Mouse (Mus musculus): ENCODE measurements around the gene Gm27021.
A peak's percentile ranks its signal among the peaks of the same experiment; 100 is the strongest.

Gene Gm27021

DNA sequence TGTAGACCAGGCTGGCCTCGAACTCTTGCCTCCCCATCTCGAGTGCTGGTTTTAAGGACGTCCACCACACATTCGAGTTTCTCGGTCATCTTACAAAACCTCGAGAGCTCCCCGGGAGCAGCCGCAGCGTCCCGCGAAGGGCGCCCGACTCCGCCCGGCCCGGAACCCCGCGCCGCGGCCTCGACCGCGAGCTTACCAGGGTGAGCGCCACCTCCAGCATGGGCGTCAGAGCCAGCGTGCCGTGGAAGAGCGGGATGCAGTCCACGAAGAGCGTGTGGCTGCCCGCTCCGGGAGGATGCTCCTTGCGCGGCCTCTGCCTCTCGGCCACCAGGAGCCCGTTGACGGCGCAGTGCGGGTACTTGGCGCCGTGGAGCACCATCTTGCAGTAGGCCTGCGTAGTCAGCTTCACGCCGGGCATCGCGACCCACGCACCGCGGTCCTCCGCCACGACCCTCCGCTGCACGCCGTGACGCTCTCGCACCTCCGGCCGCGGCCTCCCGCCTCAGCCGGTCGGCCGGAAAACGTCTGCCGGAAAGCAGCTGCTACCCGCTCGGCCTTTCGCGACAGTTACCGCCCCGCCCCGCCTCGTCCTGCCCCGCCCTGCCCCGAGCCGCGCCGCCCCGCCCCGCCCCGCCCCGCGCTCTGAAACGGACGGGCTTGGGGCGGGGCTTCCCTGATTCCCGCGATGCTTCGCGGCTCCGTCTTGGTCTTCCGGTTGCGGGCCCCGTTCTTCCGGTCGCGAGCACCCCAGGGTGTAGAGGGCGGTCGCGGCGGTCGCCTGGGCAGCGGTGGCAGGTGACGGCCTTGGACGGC is at the start of gene Gm27021, which contains the start of gene Cox4i1:
TSS of gene Gm27021 (minus strand) at position 519 of the 813 bp plus-strand sequence.
TSS of gene Cox4i1 (plus strand) at position 662 of the 813 bp plus-strand sequence.
- DNase-seq (ENCODE audit: low spot score in 2 of 2) = peak; percentile 86 to 89

DNA sequence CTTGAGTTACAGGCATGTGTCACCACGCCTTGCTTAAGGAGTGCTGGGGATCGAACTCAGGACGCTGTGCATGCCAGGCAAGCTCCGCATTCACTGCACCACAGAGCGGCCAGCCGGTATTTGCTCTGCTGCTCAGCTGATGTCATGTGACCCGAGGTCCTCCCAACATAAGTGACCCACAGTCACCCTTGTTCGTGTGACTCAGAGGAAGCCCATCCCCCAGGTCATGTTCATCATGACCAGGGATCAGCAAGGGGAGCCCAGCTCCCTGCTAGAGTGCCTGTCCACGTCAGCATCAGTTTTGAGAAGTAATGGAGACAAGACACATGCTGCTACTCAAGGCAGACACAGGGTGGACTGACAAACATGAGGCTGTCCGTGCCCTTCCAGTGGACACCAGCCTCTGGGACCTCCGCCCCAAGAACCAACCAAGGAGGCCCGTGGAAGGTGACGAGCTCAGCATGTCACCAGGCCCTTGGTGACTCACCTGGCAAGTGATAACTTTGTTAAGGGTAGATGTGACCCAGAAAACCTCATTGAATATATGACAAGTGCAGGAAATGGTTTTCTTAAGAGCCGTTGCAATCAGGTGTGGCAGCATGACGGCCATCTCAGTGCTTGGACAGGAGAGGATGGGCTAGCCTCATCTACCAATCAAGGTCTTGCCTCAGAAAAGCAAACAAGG is 48.3 kb upstream of the Gm27021 start:
- DNase-seq (ENCODE audit: low spot score in 2 of 2) = no peak

DNA sequence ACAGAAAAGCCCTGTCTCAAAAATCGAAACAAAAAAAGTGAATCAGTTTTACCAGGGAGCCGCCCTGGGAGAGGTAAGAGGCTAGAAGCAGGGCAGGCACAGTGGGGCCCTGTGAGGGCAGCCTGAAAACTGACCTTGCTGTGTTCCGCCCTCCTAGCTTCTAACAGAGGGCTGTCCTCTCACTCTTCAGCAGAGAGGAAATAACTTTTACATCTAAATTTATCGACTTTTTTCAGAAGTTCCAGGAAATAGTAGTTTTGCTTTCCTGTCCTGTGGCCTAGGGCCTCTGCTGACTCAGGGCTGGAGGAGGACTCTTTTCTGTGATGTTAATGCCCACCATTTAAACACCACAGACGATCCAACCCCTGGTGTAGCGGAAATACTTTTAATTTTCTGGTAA is 47.3 kb upstream of the Gm27021 start:
- no peak for DNase-seq (ENCODE audit: low spot score in 2 of 2)

DNA sequence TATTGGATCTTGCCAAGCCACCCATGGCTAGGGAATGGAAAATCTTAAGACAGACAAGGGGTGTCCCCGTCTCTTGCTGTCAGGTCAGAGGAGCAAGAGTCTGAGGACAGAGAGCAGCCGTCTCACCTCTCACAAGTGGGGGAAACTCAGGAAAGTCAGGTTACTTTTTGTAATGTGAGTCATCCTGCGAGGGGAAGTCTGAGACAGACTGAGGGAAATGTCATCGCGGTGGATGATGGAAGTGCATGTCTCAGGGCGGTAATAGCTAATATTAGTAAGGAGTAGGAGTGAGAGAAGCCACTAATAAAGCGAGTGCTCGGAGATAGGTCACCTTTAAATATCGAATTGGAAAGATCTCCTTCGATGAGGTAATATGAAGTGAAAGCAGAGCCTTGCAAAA is 41.3 kb upstream of the Gm27021 start:
- DNase-seq (ENCODE audit: low spot score in 2 of 2) = no peak

DNA sequence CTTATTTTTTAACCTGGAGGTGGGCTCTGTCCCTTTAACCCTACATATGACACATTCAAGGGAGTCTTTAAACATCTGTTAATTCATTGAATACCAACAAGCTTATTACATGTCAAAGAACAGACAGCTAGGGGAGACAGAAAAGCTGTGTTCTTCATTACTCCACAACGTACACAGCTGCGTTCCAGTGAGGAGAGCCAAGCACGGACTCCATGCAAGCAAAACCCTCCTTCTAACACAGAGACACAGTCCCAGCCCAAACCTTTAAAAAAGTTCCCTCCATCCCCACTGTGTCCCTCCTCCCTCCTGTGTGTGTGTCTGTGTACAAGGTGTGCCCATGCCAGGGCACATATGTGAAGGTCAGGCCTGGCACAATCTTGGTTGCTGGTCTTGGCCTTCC is 38.3 kb upstream of the Gm27021 start:
- no peak for DNase-seq (ENCODE audit: low spot score in 2 of 2)

DNA sequence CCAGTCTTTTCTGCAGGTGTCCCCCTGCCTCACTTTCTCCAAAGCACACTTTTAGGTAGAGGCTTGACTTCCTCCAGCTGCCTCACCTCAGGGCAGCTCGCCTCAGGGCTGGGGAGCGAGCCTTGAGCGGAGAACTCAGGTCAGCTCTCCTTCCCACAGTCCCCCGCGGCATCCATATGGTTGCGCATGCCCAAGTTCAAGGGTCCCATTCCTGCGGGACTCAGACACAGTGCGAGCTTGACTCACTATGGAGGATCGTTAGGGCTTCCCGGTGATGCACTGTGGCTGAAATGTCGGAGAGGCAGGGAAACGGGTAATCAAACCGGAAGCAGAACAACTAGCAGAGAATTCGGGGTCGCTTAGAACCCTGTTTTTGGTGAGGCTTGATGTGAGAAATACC is 37.3 kb upstream of the Gm27021 start:
- DNase-seq (ENCODE audit: low spot score in 2 of 2) = no peak

DNA sequence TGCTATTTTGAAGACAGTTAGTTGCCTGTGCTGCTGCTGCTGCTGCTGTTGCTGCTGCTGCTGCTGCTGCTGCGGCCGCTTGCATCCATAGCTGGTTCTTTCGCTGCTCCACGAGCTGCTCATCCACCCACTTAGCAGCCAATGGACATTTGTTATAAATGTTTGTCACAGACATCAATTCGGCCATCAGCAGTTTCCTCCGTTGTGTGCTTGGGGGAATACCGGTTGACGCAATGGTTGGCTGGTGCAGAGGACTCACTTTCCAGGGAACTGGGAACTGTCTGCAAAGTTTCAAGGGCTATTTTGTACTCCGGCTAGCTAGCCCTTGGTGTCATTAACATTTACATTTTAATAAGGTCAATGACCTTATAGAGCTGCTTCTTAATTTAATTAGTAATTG is 36.3 kb upstream of the Gm27021 start:
- DNase-seq (ENCODE audit: low spot score in 2 of 2) = no peak

DNA sequence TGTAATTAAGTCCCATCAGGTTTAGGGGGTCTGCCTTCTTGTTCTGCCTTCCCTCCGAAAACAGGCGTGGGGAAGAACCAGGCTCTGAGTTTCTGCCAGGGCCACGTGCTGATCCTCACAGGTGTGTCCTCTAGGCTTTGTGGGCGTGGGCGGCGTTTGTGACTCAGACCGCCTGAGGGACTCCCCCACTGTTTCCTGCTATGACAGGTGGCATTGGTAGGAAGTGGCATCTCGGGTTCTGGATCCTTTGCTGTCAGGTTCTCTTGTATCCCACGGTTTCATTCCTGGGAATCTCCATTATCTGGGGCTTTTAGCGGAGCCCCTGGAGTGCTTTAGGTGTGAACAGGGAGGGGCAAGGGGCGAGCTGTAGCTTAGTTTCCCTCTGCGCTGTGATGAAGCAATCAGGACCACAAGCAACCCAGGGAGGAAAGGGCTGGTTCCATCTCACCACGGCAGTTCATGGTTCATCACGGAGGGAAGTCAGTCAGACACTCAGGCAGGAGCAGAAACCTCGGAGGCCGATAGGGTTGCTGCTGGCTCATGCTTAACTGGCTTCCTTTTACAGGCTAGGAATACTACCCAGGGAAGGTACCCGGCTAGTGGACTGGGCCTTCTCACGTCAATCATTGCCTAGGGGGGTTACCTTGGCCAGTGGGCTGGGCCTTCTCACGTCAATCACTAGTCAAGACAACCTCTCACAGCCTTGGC is 34.0 kb upstream of the Gm27021 start:
- DNase-seq (ENCODE audit: low spot score in 2 of 2) = peak; percentile 47 to 49

DNA sequence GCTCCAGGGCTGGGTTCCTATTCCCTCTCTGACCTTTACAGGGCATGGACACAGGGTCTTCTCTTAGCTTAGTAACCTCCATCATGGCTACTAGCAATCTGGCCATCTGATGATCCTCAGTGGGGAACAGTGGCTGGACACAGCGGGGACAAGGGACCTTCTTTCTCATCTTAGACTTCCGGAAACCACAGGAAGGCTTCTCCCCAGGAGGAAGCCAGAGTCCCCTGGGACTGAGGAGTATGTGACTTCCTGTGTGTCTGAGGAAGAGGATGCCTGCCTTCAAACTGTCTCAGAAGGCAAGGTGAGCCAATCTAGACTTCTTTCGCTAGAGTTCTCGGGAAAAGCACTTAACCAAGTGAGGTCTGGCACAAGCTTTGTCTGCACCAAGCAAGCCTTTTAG is 32.2 kb upstream of the Gm27021 start:
- DNase-seq (ENCODE audit: low spot score in 2 of 2) = no peak

DNA sequence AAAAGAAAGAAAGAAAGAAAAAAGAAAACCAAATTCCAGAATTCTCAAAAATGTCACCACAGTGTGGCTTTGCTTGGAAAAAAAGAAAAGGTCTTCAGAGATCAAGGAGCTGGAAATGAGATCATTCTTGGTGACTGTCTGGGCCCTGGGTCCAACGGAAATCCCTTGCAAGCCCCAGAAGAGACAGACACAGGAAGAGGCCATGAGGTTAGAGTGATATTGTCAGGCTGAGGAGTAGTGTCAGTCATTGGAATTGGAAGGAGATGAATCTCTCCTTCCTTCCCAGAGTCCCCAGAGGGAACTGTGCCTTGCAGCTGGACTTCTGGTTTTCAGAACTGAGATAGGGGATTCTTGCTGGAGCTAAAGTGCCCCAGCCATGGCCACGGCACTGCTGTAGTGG is 31.7 kb upstream of the Gm27021 start:
- no peak for DNase-seq (ENCODE audit: low spot score in 2 of 2)

DNA sequence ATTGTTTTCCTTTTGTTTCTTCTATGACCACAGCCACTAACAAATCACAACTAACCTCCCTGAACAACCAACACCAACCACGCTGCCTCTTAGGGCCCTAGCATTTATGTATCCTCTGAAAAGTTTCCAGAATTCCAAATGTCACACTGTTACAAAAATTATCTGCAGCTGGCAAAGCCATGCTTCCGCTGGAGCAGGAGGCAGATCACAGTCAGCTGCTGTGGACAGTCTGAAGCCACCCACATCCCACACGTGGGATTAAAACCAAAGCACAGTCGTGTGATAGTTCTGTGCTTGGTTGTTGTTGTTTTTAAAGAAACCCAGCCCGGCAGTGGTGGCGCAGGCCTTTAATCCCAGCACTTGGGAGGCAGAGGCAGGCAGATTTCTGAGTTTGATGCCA is 31.2 kb upstream of the Gm27021 start:
- DNase-seq (ENCODE audit: low spot score in 2 of 2) = no peak

DNA sequence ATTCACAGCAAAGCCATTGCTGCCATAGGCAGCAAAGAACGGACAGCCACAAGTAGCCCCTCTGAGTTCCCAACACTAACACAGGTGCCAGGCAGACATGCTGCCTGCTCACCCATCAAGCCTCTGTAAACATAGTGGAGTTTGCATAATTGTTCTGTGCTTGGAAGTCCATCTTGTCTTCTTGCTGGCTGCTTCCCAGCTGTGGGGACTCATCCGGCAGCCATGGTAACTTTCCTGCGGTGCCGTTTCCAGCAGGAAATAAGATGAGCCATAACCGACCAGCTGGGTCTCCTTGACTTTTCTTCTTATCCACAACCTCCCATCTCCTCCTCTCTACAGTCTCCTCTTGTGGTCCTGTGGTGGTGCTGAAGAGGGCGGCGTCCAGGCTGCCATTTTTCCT is 30.5 kb upstream of the Gm27021 start:
- no peak for DNase-seq (ENCODE audit: low spot score in 2 of 2)

DNA sequence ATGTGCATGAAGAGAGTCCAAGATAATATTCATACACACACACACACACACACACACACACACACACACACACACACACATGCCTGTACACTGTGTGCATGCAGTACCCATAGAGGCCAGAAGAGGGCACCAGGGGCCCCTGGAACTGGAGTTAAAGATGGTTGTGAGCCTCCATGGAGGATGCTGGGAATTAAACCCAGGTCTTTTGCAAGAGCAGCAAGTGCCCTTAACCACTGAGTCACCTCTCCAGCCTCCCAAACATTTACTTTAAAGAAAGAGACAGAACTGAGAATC is 30.0 kb upstream of the Gm27021 start:
- no peak for DNase-seq (ENCODE audit: low spot score in 2 of 2)

DNA sequence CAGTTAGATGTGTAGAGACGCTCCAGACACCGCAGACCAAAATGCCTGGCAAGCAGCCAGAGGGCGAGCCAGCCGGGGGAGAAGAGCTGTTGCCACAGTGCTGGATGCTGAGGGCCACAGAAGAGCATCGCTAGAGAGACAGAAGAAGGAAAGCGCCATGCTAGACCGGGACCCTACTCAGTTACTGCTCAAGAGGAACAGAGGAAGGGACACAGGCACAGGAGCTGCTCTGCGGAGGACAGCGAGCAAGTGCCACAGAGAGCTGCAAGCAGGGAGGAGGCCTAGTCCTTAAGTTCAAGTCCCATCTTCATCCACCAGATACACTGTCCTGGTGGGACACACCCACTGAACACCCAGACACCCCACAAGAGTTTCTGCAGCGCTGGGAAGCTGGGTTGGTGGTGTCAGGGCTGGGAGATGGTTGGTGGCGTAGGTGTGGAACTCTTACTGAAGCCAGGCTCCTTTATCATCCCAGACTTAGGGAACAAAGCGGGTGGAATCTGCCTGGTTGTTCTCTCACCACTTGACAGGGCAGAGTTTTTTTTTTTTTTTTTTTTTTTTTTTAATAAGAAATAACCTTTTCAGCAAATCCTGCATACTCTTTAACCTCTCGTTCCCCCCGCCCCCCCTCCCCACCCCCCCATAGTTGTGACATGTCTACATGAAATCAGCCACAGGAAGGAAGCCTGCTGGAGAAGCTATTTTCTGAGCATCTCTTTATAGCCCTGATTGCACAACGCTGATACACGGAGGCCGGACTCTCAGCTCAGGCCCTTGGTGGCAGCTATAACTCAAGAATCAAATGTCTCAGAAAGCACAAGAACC is 29.5 kb upstream of the Gm27021 start:
- no peak for DNase-seq (ENCODE audit: low spot score in 2 of 2)

DNA sequence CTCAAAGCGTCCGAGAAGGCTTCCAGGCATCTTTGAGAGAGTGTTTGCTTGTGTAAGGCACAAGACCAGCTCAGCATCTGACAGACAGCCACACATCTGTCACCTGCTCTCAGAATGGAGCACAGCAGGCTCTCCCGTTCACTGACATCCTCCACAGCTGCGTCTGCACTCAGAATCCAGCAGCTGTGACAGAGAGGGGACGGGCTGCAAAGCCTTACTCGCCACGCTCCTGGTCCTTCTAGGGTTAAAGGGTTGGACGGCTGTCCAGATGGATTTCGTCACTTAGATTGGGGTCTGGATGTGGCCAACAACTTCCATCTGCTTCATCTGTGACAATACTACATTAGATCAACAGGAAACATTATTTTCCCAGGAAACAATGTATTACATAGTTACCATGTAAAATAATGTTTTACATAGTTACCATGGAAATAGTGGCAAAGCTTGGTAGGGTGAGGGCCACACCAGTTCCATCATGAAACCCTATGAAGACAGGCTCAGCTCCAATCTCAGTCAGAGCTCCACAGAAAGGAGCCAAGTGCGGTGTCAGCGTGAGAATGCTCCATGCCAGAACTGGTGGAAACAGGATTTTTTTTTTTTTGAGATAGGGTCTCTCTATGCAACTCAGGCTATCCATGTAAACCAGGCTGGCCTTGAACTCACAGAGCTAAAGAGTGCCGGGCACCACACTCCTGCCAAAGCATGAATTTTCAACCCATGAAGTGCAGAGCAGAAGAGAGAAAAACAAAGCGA is 28.7 kb upstream of the Gm27021 start:
- no peak for DNase-seq (ENCODE audit: low spot score in 2 of 2)

DNA sequence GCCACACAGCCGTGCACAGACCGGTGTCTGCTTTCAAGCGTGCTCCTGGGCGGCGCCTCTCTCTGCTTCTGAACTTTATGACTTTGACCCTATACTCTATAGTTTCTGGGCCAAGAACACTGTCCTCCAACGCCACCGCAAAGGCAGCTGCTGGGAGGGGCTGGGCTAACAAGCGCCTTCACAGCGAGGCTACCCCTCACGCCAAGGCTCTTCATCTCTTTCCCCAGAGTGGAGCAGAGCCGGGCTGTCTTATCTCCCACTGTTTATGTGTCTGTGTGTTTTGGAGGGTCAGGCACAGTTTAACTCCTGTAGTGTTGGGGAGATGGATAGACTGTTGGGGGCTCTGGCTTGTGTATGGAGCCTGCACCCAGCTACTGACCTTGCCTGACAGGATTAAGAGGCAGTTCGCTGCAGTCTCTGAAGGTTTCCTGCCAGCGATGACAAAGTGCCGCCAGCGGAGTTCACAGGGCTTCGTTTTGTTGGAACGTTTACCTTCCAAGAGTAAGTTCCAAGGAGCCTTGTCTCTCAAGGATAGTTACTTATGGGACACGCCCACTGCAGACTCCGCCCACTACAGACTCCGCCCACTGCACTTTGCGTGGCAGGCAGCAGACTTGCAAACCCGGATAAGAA is 26.1 kb upstream of the Gm27021 start:
- DNase-seq (ENCODE audit: low spot score in 2 of 2) = no peak

DNA sequence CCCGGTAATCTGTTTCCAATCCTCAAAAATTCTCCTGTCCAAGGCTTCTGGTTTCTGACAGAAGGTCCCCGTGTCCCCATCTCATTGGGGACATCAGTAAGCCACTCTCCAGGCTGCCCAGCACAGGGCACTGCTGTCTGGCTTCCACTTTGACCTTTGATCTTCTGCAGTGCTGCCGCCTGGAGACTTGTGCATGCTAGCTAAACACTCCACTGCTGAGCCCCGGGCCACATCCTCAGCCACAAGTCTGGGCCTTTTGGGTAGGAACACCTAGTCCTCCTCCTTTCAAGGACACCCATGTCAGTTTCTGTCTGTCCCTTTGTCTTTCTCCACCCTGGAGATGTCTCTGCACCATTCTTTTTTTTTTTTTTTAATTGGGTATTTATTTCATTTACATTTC is 25.1 kb upstream of the Gm27021 start:
- no peak for DNase-seq (ENCODE audit: low spot score in 2 of 2)

DNA sequence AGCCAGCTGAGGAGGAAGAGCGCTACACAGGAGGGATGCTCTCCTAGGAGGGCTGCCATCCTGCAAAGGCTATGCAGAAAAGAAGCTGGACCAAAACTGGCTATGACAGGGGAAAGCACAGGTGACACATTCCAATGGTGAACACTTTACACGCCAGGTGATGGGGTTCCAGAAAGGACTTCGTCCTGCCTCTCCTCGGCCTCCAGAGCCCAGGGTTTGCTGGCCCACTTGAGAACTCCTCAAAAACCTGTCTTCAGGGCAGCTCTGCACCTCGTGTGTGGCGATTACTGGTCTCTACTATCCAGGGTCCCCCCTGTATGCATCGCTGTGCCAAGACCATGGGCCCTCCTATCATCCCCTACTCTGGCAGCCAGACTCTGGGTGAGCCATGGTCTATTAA is 20.6 kb upstream of the Gm27021 start:
- no peak for DNase-seq (ENCODE audit: low spot score in 2 of 2)

DNA sequence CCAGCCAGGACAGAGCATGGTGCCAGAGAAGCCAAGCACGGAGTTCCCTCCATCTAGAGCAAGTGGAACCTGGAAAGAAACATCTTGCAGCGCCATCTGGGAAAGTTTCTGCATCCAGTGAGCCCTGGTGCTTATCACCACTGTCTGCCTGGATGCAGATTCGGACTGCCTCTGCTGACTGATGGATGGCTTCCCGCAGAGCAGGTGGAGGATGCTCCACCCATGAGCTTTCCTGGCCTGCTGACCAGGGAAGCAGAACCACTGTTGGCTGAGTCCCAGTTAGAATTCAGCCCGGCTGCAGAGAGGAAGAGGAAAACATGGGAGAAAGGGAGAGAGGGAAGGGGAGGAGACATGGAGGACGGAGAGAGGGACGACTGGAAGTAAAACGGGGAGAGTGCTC is 19.9 kb upstream of the Gm27021 start:
- DNase-seq (ENCODE audit: low spot score in 2 of 2) = no peak

DNA sequence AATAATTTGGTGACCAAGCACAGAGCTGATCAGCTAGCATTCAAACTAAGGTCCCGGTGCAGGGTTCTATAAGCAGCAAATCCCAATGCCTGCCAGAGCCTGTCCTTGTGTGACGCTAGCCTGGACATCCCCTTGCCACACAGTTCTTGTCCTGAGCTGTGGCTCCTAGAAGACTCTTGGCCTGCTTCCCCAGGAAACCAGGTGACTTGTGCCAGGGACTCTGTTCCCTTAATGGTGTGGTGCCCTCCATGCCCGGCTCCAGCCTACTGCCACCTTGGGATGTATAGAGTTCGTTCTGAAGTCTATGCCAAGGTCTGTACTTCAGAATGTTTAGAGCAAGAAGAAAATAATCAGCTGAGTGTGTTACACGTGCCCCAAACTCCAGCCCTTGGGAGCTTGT is 18.7 kb upstream of the Gm27021 start:
- no peak for DNase-seq (ENCODE audit: low spot score in 2 of 2)

DNA sequence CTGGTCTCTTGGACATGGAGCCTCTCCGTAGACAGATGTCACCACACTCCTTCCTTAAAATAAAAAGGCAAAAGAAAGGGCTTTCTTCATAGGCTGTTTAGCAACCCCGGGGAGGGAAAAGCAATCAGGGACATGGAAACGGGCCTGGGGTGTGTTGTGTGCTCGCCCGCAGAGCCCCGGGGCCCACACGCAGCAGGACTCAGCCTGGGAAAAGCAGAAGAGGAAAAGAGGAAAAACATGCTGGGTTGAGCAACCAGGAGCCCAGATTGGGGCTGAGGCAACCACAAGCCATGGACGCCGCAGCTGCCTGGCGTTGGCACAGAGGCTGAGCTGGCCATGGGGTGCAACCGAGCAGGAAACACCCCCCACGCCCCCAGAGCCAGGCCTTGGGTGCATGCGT is 18.2 kb upstream of the Gm27021 start:
- DNase-seq (ENCODE audit: low spot score in 2 of 2) = no peak
